Mouse (Mus musculus): ENCODE results near the gene Tns3.

The Tns3 gene

DNA sequence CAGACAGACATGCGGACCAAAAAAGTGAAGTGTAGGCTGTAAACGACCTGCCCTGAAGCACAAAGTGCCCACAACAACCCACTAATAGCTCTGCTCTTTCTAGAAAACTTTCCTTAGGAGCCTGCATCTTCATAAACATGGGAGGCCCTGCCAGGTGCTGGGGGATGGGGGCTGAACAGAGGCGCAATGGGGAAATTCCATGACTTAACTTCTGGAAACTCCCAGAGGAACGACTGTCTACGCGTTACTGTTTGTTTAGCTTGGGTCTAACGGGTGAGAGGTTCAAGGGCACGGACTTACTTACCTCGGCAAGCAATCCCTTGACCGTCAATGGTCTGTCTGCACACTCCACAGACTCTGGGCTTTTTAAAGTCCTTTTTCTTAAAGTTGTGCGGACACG, 48.9 kb downstream of the Tns3 start:
- no peak for DNase-seq

GRCm38 (mm10) chr11:8610456-8610855, 53.9 kb downstream of the Tns3 start:
- DNase-seq: no peak

GRCm38 (mm10) chr11:8609873-8610272, 54.5 kb downstream of the Tns3 start:
- no peak for DNase-seq

DNA sequence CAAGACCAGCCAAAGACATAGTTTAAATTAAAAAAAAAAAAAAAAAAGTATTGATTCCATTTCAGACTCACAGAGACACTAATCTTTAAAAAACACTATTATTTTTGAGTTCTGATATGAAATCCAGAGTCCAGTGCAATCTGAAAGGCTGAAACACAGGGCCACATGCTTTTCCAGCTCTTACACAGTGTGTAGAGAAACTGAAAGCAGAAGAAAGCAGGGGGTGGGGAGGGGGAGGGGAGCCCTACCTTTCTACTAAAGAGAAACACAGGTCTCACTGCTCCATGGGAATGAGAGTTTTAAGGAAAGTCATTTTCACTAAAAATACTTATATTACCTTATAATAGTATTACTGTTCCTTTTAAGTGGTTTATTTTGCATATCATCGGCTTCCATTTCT, 57.2 kb downstream of the Tns3 start:
- DNase-seq: no peak

- DNase-seq: no peak
Observed at GRCm38 (mm10) chr11:8604789-8605569, 59.4 kb downstream of the Tns3 start.

DNA sequence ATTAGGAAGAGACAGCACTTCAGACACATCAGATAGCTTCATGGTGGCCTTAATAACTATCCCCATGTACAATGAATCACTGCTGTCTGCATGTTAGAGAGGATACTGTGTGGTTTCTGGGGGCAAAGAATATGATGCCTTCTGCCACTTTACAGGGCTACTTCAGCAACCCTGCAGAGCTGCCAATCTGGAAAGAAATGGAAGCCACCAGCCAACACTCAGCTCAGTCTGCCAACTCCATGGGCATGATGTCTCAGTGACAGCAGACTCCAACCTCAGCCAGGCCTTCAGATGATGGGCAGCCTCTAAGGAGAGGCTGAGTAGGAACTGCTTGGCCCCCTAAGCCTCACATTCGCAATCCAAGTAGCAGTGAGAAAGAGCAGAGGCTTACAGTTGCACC, 61.7 kb downstream of the Tns3 start:
- no peak for DNase-seq

DNA sequence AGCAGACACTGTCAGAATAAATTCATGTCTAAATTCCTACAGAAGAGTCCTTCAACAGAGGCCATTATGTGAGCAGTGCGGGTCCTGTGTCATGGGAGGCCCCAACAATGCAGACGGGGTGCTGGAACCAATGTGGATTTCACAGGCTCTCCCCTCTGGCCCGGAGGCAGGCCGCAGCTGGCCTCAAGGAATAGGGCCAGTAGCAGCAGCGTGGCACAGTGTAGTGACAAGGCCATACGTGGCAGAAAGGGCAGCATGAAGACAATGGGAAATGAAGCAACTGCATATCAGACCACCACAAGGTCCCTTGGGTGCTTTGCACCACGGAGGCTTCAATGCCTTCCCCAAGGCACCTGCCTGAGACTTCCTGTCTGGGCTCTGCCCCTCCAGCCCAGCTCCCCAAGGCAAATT, 62.9 kb downstream of the Tns3 start:
- DNase-seq: peak; percentile 14 to 16

GRCm38 (mm10) chr11:8595642-8596041, 68.7 kb downstream of the Tns3 start:
- no peak for DNase-seq

GRCm38 (mm10) chr11:8593172-8593571, 71.2 kb downstream of the Tns3 start:
- DNase-seq: no peak

DNA sequence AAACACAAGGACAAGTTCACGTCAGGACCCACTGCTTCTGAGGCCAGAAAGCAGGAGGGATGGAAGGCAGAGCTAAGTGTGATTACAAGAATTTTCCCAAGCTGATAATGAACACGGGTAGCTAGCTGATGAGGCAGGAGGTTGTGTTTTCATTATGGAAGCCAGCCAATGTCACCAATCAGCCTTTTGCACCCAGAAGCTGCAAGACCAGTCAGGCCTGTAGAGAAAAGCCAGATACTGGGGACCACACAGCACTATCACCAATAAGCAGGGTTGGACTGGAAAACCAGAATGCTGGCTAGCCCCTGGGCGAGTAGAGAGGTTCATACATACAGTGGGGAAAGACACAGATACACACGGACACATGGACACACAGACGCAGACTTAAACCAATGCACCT, 73.1 kb downstream of the Tns3 start:
- no peak for DNase-seq

DNA sequence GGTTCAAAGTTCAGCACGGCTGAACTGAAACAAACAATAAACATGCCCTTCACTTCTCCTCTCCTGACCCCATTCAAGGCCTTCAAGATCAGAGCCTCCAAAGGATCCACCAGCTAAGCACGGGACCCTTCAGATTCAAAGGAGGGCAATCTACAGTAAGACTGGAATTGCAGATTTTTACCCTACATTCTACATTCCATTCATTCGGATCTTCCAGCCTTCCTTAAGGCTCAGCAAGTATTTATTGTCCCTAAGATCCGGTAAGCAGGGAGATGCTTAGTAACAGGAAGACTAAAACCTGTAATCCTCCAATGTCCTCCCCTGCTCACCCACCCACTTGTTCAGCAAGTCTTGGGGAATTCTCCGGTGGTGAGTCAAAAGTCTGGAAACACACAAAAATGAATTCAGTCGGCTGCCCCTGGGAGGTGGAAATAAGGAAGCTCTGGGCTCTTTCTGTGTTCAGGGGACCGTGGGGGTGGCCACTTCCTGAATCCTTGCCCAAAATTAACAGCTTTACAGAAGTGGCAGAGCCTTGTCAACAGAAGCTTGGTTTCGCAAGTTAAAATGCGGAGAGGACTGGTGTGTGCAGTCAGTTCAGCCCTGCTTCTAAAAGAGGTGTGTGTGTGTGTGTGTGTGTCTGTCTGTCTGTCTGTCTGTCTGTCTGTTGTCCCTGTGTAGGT, 75.0 kb downstream of the Tns3 start:
- DNase-seq: no peak

GRCm38 (mm10) chr11:8587941-8588340, 76.4 kb downstream of the Tns3 start:
- DNase-seq: no peak

GRCm38 (mm10) chr11:8586996-8587644, 77.2 kb downstream of the Tns3 start:
- no peak for DNase-seq

- DNase-seq: no peak
Observed at GRCm38 (mm10) chr11:8586374-8586773, 78.0 kb downstream of the Tns3 start.

DNA sequence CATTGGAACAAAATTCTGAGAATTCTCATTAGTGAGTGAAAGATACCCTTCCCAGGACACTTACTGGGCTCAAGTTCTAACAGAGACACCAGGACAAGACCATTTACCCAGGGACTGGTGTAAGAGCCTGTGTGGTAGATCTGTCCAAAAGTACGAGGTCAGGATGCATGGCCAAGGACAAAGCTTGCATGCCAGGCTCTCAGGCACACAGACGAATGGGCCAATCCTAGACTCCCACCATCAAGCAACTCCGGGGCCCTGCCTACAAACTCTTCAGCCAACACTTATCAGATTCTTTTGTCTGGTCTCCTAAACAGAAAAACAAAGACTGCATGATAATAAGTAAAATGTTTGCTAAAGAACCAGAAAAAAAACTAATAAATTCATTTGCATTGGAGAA, 78.6 kb downstream of the Tns3 start:
- no peak for DNase-seq

DNA sequence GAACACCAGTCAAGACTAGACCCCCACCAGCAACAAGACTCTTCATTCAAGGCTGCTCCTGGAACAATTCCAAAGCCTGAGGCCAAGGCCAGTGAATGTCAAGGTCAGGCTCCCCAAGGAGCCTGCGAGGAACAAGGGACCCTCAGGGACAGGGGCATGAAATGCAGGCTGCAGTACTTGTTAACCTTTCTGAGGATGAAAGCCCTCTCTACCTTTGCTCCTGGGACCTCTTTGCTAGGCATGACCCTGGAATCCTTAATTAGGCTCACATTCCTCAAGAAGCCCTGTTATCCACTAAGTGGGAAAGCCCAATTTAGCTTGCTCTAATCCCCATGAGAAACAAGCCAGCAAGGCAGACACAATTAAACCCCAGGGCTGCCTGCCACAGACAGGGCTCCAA, 79.4 kb downstream of the Tns3 start:
- no peak for DNase-seq

DNA sequence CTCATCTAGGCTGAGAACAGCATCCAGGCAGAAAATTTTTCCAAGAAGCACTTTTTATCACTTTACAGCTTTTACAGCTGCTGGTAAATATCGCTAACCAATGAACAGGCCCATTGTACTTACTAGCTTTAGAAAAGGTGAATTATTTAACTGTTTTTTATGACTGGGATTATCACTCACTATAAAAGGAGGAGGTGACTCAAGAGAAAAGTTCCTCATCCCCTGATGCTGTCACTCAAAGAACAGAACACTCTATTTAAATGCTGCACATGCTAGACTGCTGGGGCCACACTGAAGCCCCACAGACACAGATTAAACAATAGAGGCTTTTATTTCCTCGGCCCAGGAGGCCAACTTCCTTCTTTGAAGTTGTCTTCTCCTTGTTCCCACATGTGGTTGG, 80.0 kb downstream of the Tns3 start:
- DNase-seq: no peak

- DNase-seq: no peak
Observed at GRCm38 (mm10) chr11:8583137-8583536, 81.2 kb downstream of the Tns3 start.

GRCm38 (mm10) chr11:8582101-8582920, 82.0 kb downstream of the Tns3 start:
- DNase-seq: no peak

DNA sequence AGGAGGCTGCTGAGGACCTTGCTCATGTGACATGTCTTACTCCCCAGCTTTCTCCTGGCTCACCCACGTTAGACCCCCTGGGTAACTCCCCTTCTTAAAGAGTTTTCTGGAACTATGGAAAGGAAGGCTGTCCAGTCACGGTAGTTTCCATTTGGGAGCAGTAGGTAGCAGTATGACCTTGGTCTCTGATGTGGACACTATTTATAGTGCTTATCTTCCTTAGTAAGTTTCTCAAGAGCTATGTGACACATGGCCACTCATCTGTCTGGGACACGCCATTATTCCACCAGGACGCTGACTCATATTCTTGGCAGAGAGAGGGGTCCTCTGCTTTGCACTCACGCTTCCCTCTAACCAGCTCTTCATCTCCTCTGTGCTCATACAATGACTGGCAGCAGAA, 84.5 kb downstream of the Tns3 start:
- no peak for DNase-seq

DNA sequence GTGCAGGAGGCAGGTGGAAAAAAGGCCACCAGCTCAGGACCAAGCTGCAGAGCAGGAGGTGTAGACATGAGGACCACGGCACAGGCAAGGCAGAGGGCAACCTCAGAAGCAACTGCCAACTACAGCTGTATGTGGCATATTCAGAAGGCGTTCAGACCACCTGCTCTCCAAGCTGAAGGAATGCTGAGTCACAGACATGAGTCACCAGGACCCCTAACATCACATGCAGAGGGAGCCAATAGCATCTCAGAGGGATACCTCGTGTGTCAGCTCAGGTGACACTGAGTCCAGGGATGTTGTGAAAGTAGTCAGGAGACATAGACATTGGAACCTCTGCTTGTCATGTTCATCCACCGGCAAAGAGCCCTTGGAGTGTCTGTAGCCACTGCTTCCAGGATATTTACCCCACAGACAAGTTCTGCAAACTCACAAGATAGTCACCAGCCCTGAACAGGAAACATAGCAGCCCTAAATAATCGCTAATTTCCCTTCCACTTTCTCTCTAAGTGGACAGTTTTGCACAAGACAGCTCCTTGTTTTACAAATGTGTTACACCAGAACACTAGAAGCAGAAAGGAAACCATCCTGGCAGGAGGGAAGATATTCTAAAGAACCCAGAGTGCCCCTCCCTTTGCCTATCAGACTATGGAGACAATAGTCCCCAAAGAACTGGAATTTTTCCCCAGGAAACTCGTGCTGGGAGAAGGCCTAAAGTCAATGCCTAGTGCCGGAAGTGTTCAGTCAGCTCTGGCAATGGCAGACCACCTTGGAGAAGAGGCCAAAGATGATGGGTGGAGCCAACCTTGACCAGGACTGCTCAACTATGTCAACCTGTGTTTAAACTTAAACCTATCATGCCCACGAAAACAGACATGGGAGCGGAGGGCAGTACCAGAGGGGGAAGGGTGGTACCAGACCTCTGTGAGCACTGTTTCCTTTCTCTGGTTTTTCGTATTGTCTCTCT, 88.8 kb downstream of the Tns3 start:
- peak; percentile 14 to 24 for DNase-seq

DNA sequence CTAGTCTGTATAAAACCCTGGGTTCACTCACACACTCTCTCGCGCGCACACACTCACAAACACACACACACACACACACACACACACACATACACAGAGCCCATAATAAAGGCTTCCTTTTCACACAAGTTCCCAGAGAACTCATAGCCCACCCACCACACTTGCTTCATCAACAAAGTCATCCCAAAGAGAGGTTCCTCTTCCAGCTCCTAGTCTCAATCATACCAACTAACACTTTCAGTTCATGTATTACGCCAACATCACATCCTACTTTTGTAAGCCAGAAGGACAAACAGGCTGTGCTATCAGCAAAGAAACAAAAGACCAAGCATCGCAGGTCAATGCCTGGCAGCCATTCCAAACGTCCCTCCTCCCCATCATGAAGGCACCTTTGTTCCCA, 89.8 kb downstream of the Tns3 start:
- DNase-seq: no peak
